Mouse (Mus musculus) brain, embryonic 14.5 days (tissue): ENCODE measurements around the gene Tmem44.

Source experiments
- CTCF ChIP-seq: fragments of 200-500 bp; IDR thresholded peaks from 2 replicates; pipeline ENCODE4 v1.5.1; 2012; ENCODE audit warnings: inconsistent platforms, mild to moderate bottlenecking, moderate library complexity, borderline replicate concordance; ENCODE audit not compliant: insufficient read depth, insufficient read length; ENCODE audit errors: extremely low read depth
- POLR2A ChIP-seq: fragments of 200-500 bp; IDR thresholded peaks from 2 replicates; pipeline ENCODE4 v1.6.1; 2012; ENCODE audit warnings: mild to moderate bottlenecking, inconsistent platforms, borderline replicate concordance; ENCODE audit not compliant: poor library complexity, insufficient read depth, insufficient read length, severe bottlenecking; ENCODE audit errors: extremely low read depth

DNA sequence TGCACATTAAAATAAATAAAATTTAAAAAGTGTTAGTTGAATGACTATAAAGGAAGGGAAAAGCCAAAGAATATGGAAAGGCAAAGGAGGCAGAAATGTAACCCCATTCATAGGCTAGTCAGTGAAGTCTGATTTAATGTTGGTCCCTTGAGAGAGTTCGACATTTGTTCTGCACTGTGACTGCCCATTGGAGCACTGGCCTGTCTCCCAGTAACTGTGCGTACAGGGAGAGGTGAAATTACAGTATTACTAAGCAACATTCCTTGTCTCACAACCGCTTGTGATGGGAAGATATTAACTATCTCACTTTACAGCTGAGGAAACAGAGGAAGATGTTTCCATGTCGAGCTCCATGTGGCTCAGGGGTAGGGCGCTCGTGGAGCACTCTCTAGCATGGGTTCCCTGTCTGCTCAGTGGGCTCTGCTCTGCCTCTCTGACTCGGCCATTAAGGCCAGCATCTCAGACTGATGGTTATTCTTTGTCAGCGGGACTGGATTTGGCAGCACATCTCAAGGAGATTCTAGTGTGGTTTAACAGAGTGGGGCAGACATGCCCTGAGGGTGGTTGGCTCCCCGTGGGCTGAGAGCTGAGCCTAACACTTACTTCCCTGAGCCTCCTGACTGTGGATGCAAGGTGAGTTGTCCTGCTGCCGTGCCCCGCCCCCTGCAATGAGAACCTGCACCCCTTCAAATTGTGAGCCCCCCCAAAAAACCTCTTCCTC is 45.2 kb downstream of the Tmem44 start:
- TF ChIP-seq CTCF = no peak
- TF ChIP-seq POLR2A = no peak
